Mouse (Mus musculus) C2C12 (cell line): ENCODE measurements around the gene Vps53.

ENCODE experiments used
- CEBPB ChIP-seq: IDR thresholded peaks from one replicate; pipeline ENCODE4 v1.6.1; 2011; ENCODE audit warnings: low read depth, mild to moderate bottlenecking, control low read depth, moderate library complexity
- CTCF ChIP-seq: IDR thresholded peaks from one replicate; pipeline ENCODE4 v1.5.1; 2011; ENCODE audit not compliant: control insufficient read depth, insufficient read depth, insufficient read length
- MAX ChIP-seq: IDR thresholded peaks from one replicate; pipeline ENCODE4 v1.6.1; 2011; ENCODE audit warnings: mild to moderate bottlenecking, control low read depth
- MYOD1 ChIP-seq: IDR thresholded peaks from one replicate; pipeline ENCODE4 v1.6.1; 2011; ENCODE audit warnings: low read depth; ENCODE audit not compliant: control insufficient read depth, insufficient read length
- MYOG ChIP-seq: IDR thresholded peaks from one replicate; pipeline ENCODE4 v1.6.1; 2011; ENCODE audit not compliant: control insufficient read depth, insufficient read length; ENCODE audit errors: extremely low read depth
- USF1 ChIP-seq: IDR thresholded peaks from one replicate; pipeline ENCODE4 v1.6.1; 2011; ENCODE audit warnings: low read depth, mild to moderate bottlenecking, control low read depth, moderate library complexity

DNA sequence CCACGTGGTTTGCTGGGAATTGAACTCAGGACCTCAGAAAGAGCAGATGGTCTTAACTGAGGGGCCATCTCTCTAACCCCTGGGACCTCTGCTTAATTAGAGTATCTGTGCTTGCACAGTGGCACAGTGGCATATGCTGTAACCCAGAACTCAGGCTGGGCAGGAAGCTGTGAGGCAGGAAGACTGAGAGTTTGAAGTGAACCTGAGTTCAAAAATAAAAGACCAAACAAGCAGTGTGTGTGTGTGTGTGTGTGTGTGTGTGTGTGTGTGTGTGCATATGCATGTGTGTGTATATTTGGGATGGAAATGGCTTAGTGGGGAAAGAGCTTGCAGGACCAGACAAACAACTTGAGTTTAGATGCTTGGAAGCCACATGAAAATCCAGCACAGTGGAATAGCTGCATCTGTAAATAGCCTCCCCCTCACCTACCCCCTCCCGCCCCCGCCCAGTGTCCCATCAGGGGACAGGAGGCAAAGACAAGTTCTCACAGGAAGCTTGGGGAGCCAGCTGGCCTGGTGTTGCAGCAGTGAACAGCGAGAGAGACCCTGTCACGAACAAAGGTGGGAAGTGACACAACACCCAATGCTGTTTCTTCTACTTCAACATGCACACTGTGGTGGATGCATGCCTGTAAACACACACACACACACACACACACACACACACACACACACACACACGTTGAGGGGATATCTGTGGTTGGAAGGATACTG, 141.7 kb downstream of the Vps53 start:
- no peak for TF ChIP-seq CTCF
- no peak for TF ChIP-seq MAX
- TF ChIP-seq MYOD1, result no peak
- no peak for TF ChIP-seq USF1
- no peak for TF ChIP-seq CEBPB
- TF ChIP-seq MYOG, result no peak
